Mouse (Mus musculus): ENCODE measurements around the gene Tnfaip8l1.

The Tnfaip8l1 gene

DNA sequence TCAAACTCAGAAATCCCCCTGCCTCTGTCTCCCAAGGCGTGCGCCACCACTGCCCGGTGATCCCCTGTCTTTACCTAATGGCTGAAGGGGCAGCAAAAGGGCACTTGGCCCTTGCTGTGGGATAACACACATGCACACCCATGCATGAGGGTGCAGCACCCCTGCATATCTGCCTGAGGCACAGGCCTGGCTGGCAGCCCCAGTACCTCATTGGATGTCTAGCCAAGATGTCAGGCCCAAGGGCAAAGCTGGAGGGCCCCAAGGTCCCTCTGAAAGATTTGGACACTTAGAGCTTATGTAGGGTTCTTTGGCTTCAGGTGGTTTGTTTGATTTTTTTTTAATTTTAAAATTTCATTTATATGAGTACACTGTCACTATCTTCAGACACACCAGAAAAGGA, 13.1 kb downstream of the Tnfaip8l1 start:
- DNase-seq (ENCODE audit: low read depth, low spot score) = no peak

DNA sequence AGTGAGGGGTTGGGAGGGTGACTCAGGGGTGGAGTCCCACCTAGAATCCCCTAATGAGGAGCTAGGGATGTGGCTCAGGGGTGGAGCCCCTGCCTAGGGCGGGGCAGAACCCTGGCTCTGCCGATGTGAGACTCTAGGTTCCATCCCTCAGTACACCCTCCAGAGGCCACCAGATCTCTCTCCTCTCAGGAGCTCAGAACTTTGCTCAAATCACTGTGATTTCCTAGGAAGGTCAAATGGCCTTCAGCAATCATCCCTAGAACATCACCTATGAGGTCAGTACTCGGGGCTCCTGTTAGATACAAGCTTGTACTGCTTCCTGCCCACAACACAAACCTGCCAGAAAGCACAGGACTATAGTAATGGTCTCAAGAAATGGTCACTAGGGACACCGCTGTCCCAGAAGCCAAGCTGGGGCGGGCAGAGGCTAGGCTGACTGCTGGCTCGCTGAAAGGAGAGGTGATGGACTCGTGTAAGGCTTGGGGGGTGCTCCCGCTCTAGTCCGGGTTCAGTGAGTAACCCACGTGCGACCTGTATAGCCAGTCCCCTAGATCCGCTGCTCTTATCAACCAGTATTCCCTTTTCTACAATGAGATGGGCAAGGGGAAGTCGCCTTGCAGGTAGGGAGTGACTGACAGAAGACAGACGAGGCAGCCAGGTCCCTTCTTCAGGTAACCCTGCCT, 20.8 kb downstream of the Tnfaip8l1 start:
- DNase-seq (ENCODE audit: low read depth, low spot score) = peak; percentile 76

DNA sequence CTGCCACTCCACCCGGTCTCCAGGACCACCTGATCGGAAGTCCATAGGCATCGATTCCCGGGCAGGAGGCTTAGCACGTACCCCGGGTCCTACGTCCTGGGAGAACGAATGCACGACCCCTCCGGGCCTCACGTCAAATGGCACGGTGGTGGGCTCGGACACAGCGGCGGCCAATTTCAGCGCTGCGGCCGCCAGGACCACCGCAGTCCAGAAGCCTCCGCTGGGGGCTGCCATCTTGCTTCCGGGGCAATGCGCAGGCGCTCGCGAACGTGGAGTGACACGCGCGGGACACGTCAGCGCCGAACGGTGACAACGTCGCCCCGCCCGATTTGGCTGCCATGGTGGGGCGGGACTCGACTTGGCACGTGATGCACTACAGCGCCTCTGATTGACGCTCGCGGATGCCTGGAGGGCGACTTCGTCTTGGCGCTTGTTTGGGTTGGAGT, 21.4 kb downstream of the Tnfaip8l1 start, which contains the start of gene Mydgf:
Mydgf (minus strand) TSS at position 263 of the 446 bp plus-strand sequence.
- peak; percentile 94 for DNase-seq (ENCODE audit: low read depth, low spot score)

DNA sequence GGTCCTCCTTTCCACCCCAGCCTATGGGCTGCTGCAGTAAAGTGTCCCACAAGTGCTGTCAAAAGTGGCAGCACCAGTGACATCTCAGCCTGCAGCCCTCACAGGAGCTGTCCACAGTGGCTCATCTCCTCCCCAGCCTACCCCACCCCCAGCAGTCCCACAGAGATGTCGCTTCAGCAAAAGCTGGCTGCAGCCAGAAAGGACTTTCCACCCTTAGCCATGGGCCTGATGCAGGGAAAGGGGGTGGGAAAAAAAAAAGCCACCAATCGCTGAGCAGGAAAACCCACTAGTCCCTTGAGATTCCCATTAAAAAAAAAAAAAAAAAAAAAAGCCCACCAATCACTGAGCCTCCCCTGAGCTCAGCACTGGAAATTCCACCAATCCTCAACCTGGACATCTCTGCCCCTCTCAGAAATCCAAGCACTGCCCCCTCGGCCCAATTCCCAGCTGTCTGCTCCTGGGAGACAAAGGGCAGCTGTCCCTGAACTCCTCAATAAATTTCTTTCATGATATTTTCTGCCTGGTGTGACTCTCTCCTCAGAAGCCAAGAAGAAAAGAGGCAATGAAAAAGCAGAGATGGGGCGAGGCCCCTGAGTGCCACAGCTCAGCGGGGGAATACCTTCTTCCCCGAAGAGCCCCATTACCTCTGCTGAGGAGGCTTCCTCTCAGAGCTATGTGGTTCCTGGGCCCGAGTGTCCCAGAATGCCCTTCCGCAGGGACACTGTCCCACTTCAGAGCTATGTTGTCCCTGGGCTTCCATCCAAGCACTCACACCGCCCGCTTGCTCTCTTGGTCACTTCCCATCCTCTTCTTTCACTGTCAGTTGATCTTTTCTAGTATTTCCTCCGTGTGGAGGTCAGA, 23.2 kb downstream of the Tnfaip8l1 start:
- peak; percentile 66 for DNase-seq (ENCODE audit: low read depth, low spot score)

DNA sequence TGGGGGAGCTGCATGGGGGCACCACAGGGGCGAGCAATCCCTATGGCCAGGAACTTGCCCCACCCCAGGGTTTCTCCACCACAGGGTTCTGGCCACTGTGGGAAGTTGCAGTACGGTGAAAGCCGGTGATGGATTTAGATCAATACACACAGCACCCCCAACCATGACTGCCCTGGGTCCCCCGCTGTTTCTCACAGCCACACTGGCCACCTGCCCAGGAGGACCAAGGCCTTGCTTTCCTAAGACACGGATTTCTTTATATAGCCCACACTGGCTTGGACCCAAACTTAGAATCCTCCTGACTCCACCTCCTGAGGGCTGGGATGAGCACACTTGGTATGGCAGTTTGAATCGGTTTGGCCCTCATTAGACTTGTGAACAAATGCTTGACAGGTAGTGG, 29.0 kb downstream of the Tnfaip8l1 start:
- no peak for DNase-seq (ENCODE audit: low read depth, low spot score)

DNA sequence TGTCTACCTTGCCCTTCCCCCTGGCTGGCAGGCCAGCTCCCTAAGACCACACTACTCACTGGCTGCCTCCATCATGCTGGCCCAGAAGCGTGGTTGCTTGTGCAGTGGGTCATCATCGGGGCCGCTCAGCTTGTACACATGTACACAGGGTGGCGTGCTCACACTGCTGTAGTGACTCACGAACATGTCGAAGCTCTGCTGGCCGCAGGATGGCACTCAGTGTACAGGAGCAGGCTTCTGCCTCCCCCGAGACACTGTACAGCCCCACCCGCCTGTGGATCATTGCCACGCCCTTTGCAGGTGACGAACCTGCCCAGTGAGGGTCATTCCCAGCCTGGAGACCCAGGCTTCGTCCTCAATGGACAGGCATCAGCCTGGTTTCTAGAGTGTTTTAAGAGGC, 32.1 kb downstream of the Tnfaip8l1 start:
- DNase-seq (ENCODE audit: low read depth, low spot score) = no peak

DNA sequence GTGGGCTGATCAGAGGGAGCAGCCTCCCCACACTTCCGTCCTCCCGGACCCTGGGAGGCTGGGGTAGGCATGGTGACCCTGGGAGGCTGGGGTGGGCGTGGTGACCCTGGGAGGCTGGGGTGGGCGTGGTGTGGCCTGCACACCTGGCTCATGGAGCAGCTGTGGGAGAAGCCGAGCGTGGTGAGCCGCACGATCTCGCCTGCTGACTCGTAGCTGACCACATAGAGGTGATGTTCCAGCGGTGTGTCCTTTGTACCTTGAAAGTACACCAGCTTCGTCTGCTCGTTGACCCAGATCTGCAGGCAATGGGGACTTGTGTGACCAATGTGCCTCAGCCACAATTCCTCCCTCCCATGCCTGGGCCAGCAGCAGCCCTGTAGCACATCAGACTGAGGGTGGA, 32.5 kb downstream of the Tnfaip8l1 start:
- DNase-seq (ENCODE audit: low read depth, low spot score) = no peak

DNA sequence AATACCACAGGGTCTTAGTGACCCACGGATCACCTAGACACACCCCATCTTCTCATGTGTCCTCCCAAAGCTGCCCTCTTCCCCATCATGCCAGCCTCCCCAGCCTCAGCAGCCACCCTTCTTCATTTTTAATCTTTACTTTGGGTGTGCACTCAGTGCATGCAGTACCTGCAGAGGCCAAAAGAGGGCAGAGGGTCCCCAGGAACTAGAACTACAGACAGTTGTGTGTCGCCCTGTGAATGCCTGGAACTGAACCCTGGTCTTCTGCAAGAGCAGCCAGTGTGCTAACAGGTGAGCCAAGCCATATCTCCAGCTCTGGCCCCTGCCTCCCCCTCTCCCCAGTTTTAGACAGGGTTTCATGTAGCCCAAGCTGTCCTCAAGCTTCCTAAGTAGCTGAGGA, 34.6 kb downstream of the Tnfaip8l1 start:
- peak; percentile 61 for DNase-seq (ENCODE audit: low read depth, low spot score)

DNA sequence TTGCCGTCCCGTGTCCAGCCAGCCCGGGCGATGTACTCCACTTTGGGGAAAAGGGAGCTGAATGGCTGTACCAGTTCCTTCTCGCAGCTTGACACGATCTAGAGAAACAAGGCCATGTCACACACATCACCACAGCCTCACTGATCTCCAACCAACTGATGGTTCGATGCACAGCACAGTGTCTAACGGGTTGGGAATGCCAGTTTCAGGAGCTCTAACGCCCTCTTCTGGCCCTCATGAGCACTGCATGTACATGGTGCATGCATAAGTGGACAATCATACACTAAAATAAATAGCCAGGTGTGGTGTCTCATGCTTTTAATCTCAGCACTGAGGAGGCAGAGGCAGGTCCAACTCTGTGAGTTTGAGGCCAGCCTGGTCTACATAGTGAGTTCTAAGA, 38.3 kb downstream of the Tnfaip8l1 start:
- peak; percentile 64 for DNase-seq (ENCODE audit: low read depth, low spot score)

DNA sequence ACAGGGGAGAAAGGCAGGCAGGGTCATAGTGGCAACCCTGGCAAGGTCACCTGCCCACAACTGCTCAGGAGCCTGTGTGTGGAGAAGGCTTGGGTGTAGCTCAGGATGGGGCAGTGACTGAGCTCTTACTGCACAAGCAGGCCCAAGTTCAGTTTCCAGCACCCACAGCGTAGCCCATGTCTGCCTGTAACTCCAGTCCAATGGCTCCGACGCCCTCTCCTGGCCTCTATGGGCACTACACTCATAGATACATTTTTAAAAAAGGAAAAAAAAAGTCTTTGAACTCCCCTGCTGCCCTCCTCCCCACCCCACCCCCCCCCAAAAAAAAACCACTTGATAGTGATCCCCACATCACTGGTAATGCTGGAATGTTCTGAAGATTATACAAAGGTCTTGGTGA, 39.4 kb downstream of the Tnfaip8l1 start:
- peak; percentile 45 for DNase-seq (ENCODE audit: low read depth, low spot score)

DNA sequence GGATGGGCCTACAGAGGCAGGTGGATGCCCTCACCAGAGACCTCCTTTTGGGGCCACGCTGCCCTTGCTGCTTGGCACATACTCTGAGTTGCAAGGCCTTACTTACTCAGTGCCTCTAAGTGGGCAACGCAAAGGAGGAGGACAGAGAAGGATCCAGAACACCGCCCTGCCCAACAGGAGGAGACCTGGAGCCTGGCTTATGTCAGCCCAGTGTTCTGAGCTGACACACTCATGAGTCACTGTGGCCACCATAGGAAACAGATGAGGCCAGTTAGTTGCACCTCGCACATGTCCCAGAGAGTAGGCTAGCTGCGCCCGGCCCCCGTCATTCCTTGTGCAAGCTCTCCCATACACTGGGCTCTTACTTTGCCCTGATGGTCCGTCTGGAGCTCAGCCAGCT, 40.2 kb downstream of the Tnfaip8l1 start:
- DNase-seq (ENCODE audit: low read depth, low spot score) = no peak

DNA sequence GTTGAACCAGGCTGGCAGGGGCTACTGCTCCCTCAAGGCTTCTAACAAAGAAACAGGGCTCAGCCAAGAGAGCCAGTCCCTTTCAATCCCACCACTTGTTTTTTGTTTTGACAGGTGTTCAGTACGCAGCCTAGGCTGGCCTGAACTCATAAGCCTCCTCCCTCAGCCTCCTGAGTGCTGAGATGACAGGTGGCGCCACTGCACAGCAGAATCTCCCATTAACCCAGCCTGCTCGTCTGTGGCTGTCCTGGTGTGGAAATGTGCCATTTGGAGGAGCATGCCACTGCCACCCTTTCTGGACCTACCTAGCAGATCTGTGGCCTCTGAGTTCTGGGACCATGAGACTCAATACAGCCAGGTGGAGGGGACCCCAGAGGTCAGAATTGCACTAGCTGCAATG, 41.5 kb downstream of the Tnfaip8l1 start:
- DNase-seq (ENCODE audit: low read depth, low spot score) = no peak

DNA sequence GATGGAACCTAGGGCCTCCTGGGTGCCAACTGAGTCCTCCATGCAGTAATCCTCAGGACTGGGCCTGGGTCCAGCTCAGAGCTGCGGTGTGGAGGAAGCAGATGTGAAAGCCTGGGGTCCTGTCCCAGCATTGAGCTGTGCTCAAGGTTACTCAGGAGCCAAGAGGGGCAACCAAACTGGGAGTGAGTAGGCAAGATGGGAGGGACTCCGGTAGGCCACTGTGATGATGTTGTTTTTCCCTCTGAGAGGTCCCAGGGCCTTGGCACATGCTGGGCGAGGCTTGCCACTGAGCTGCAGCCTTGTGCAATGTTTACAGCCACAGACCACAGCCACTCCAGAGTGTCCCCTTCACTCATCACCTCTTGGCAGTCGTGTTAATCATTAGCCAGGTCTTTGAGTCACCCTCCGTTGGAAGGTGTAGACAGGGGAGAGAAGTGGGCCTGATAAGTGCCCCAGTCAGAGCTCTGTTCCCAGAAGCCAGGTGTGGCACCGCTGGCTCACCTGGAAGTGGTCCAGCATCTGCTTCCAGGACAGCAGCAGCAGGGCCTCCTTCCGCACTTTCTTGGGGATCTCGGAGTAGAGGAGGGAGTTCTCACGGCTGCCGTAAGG, 44.1 kb downstream of the Tnfaip8l1 start:
- no peak for DNase-seq (ENCODE audit: low read depth, low spot score)

DNA sequence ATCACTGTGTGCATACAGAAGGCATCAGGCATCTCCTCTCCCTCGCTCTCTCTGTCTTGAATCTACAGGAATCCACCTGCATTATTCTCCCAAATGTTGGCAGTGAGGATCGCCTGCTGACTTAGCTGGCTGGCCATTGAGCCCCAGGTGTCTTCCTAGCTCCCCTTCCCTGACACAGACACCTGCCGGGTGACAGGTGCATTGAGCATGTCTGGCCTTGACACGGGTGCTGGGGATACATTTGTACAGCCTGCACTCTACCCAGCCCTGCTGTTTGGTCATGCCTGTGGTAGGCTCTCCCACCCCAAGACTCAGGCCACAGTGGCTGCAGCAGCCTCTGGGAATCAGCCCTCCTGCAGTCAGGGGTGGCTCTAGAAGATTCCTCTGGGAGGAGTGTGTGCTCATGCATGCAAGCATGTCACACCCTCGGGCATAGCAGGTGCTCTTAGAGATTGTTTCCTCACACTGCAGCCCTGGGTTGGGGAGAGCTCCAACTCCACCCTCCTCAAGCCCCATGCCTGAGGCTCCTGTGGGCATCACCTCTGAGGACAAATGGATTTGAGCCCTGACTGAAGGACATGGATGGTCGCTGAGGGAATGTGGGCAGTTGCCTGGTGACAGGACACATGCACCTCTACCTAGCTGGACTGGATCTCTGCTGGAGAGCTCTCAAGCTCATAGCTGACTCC, 44.9 kb downstream of the Tnfaip8l1 start:
- no peak for DNase-seq (ENCODE audit: low read depth, low spot score)

DNA sequence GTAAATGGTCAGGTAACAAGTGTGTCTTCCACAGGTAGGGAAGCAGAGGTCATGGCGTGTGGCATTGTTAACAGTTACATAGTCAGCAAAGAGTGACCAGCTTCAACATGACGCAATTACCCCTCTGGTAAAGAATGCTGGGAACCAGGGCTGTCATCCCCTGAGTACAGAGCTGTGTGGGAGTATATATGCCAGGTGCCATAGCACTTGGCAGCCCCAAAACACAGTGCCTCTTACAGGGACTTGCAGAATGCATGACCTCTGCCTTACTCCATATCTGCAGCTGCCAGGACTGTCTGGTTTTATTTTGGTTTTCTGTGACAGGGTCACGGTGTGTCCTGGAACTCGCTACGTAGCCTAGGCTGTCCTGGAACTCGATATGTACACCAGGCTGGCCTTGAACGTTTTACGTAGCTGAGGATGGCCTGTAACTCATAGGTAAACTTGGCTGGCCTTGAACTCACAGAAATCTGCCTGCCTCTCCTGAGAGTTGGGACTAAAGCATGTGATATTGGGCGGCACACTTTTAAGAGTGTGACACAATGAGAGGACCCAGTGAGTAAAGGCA, 45.8 kb downstream of the Tnfaip8l1 start:
- DNase-seq (ENCODE audit: low read depth, low spot score) = no peak

DNA sequence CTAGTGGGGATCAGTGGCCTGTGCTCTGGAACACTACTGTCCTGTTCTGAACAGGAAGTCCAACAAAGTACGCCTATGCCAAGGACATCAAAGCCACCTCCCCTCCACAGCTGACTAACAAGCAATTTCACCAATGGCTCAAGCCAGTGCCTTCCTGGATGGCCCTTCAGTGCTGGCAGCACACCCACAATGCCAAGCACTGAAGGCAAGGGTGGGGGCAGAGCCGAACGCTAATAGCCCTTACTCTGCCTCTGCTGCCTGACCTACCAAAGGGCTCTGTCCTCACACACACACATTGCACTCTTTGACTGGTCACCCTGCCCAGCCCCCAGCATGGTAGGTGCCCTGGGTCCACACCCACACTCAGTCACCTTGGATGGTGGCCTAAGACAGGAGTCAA, 46.5 kb downstream of the Tnfaip8l1 start:
- DNase-seq (ENCODE audit: low read depth, low spot score) = no peak

DNA sequence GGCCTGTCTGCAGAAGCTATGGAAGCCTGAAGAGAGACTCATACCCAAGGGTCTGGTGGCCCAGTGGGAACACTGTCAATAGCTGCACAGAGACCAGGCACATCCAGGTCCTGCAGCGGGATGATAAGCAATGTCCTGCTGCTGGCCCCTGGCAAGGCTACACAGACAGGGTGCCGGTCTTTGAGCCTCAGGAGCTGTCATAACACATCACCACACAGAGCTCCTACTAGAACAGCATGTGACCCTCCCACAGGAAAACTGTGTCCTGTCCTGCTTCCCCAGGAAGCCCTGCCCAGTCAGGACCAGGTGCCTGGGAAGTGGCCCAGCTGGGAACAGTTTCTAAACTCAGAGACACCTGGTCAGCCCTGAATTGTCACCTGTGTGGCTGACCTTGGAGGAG, 48.8 kb downstream of the Tnfaip8l1 start:
- DNase-seq (ENCODE audit: low read depth, low spot score) = no peak

DNA sequence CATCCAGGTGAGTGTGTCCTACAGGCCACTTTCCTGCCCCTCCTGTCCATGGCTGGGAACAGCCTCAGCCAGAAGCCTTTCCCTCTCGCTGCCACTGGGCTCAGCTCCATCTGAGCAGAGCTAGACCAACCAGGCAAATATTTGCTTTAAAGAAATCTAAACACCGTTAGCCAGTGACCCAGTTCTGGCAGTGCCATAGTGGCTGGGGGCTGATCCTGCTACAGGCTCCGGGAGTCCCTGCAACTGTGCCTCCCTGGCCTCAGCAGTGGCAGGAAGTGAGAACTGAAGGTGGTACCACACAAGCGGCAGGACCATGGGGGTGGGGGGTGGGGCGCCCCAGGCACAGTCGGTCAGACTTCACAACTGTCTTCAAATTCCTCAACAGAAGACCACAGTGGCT, 50.4 kb downstream of the Tnfaip8l1 start:
- no peak for DNase-seq (ENCODE audit: low read depth, low spot score)

DNA sequence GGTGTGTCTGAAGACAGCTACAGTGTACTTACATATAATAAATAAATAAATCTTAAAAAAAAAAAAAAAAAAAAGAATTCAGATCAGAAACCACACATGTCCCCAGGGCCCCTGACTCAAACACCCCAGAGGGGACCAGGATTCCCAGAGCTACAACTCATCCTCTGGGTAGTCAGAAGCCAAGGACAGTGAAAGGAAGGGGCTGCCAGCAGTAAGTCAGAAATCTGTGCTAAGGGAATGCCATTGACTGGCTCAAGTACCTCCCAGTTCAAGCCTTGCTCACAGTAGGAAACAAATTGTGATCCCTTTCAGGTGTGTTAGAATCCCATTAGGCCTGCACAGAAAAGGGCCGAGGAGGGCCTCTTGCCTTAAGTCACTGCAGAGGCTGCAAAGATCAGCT, 52.0 kb downstream of the Tnfaip8l1 start:
- DNase-seq (ENCODE audit: low read depth, low spot score) = no peak

DNA sequence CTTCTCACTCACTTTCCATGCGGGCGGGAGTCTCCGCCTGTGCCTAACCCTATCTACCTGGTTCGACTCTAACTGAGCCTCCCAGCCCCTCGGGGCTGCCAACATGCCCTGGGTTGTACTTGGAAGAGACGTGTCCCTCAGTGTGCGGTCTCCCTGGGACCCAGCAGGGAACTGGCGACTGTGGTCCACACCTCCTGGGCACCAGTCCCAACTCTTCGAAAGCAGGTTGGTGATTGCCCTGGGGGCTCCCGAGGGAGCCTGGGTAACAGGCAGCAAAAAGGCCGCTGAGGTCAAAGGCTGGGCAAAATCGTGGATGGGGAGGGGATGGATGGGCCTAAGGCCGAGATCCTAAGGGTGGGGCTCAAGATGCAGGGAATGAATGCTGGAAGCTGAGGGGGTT, 55.4 kb downstream of the Tnfaip8l1 start:
- no peak for DNase-seq (ENCODE audit: low read depth, low spot score)

DNA sequence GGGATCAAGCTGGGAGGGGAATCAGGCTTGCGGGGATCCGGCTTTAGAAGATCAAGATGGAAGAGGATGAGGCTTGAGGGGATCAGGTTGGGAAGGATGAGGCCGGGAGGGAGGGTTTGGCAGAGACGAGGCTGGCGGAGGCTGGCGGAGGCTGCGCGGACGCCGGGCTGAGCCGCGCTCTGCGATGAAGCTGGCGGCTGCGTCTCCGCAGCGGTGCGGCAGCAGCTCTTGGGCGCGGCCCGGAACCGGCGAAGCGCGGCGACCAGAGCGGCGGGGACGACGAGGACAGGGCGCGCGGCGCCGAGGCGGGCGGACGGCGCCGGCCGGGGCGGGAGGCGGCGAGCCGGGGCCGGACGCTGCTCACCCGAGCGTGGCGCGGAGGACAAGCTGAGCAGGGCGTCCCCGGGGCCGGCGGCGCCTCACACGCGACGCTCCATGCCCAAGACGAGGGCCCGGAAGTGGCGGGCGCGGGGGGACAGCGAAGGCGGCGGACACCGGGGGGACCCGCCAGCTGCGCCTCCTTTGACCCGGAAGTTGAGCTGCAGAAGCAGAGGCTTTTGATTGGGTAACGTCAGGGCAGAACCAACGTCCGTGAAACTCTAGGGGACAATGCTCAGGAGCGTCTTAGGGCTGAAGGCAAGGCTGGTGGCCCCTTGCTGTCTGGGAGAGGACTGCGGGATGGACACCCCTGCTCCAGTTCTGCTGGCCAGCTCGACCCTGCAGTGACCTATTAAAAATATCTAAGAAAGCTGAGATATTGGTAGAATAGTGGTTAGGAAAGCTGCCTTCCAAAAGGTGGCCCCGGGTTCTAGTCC, 56.3 kb downstream of the Tnfaip8l1 start, which contains the start of gene Dpp9:
Dpp9 (minus strand) TSS at position 529 of the 815 bp plus-strand sequence.
- DNase-seq (ENCODE audit: low read depth, low spot score) = peak; percentile 98

Data from R1 (cell line).